Mouse (Mus musculus) heart, embryonic 16.5 days (tissue): ENCODE measurements around the gene Rnaset2a. TPM values are rescaled to one million over a fixed set of nuclear protein-coding genes. Genes with fewer than 3 reads are reported as not detected.
"Not testable (repeated sequence)": the region's sequence is repeated elsewhere in the genome, so short reads cannot be mapped to it uniquely, and the experiment has no call there.

Experiments
- ATAC-seq: fragments of 200-750 bp; cut with Nextera tagmentation; replicated peaks from 2 replicates; pipeline ENCODE4 v1.8.0; 2017; ENCODE audit warnings: moderate number of reproducible peaks; ENCODE audit not compliant: insufficient read depth, low FRiP score; ENCODE audit errors: extremely low read depth
- H3K27ac ChIP-seq: fragments of 300-500 bp; sonication (generic); 2 replicates; pipeline ENCODE4 v1.5.1; 2014; ENCODE audit warnings: mild to moderate bottlenecking, low read length, control low read depth, moderate library complexity
- H3K27me3 ChIP-seq: fragments of 300-500 bp; sonication (generic); 2 replicates; pipeline ENCODE4 v1.6.1; 2014; ENCODE audit warnings: low read length, mixed read lengths; ENCODE audit not compliant: control insufficient read depth, insufficient read depth
- H3K36me3 ChIP-seq: fragments of 300-500 bp; sonication (generic); 2 replicates; pipeline ENCODE4 v1.6.1; 2014; ENCODE audit not compliant: control insufficient read depth, insufficient read depth
- H3K4me1 ChIP-seq: fragments of 300-500 bp; sonication (generic); 2 replicates; pipeline ENCODE4 v1.6.1; 2014; ENCODE audit warnings: low read length, mixed read lengths; ENCODE audit not compliant: control insufficient read depth, insufficient read depth
- H3K4me2 ChIP-seq: fragments of 300-500 bp; sonication (generic); 2 replicates; pipeline ENCODE4 v1.6.1; 2014; ENCODE audit warnings: low read depth, mild to moderate bottlenecking, control low read depth, low read length
- H3K4me3 ChIP-seq: fragments of 300-500 bp; sonication (generic); 2 replicates; pipeline ENCODE4 v1.5.1; 2014; ENCODE audit warnings: mild to moderate bottlenecking, control low read depth, low read length
- H3K9ac ChIP-seq: fragments of 300-500 bp; sonication (generic); 2 replicates; pipeline ENCODE4 v1.6.1; 2014; ENCODE audit warnings: low read length, control low read depth
- H3K9me3 ChIP-seq: fragments of 300-500 bp; sonication (generic); replicated peaks from 2 replicates; pipeline ENCODE4 v1.6.1; 2016; ENCODE audit warnings: low read length; ENCODE audit not compliant: control insufficient read depth
- WGBS: fragments of 180-500 bp; shearing (Covaris S2); extraction: QIAGEN DNeasy Blood & Tissue Kit; methylation state at CpG from one replicate; pipeline ENCODE4 v1.1.7; 2014; 5-methylcytosine and 5-hydroxymethylcytosine counted together
- polyA plus RNA-seq: library from polyadenylated mRNA; unstranded; fragments of >200 nt; fragmentation: Nextera tagmentation; extraction: Ambion mirVana; gene quantifications from 2 replicates; pipeline ENCODE4 v1.2.1, GENCODE M21; 2015

The Rnaset2a gene
- polyA plus RNA-seq, 1 experiment from 2014 or later = 31.0 TPM

- not testable (repeated sequence) for ATAC-seq
These were observed 78.0 kb downstream of the Rnaset2a start for GRCm38 (mm10) chr17:8069847-8070246.

More at GRCm38 (mm10) chr17:8069847-8070246, 78.0 kb downstream of the Rnaset2a start:
- not testable (repeated sequence) for H3K9me3 ChIP-seq, H3K4me2 ChIP-seq, H3K9ac ChIP-seq, H3K27ac ChIP-seq, H3K27me3 ChIP-seq, H3K36me3 ChIP-seq, H3K4me1 ChIP-seq, H3K4me3 ChIP-seq
- WGBS = 70% methylated on average over 1 of the region's 2 CpGs

Other genes with a start within 250 kb of the Rnaset2a start
- gene Tagap, start 222.1 kb downstream of the Rnaset2a start, polyA plus RNA-seq = 0.66 and 1.1 TPM in 2 replicates
- 72.6 and 82.6 TPM in 2 replicates for gene Rsph3a, start 202.5 kb downstream of the Rnaset2a start, polyA plus RNA-seq
- not detected in 2 replicates for gene Gm49673, start 309 bp downstream of the Rnaset2a start, polyA plus RNA-seq
- 27.4 and 31.0 TPM in 2 replicates for gene Fgfr1op, start 17.4 kb upstream of the Rnaset2a start, polyA plus RNA-seq
- 0.46 and 0.64 TPM in 2 replicates for gene Ccr6, start 87.9 kb upstream of the Rnaset2a start, polyA plus RNA-seq
- 335 and 353 TPM in 2 replicates for gene Mpc1, start 134.8 kb upstream of the Rnaset2a start, polyA plus RNA-seq
- gene Sft2d1, start 163.0 kb upstream of the Rnaset2a start, polyA plus RNA-seq = 53.6 and 61.0 TPM in 2 replicates
- 0.21 and 0.30 TPM in 2 replicates for gene Prr18, start 189.4 kb upstream of the Rnaset2a start, polyA plus RNA-seq
- 1.3 and 2.3 TPM in 2 replicates for gene T2, start 207.9 kb upstream of the Rnaset2a start, polyA plus RNA-seq